Mouse (Mus musculus) forebrain, embryonic 16.5 days (tissue): ENCODE measurements around the gene P4hb. TPM values are rescaled to one million over a fixed set of nuclear protein-coding genes. Genes with fewer than 3 reads are reported as not detected.

Experiments
- ATAC-seq: fragments of 200-750 bp; cut with Nextera tagmentation; 2 replicates; pipeline ENCODE4 v1.8.0; 2017; ENCODE audit warnings: mild to moderate bottlenecking, moderate library complexity
- H3K27ac ChIP-seq: fragments of 300-500 bp; sonication (generic); 2 replicates; pipeline ENCODE4 v1.5.1; 2014; ENCODE audit warnings: low read length, control low read depth
- H3K27me3 ChIP-seq: fragments of 300-500 bp; sonication (generic); replicated peaks from 2 replicates; pipeline ENCODE4 v1.6.1; 2014; ENCODE audit warnings: low read length; ENCODE audit not compliant: control insufficient read depth, insufficient read depth
- H3K36me3 ChIP-seq: fragments of 300-500 bp; sonication (generic); 2 replicates; pipeline ENCODE4 v1.6.1; 2014; ENCODE audit not compliant: control insufficient read depth, insufficient read depth
- H3K4me1 ChIP-seq: fragments of 300-500 bp; sonication (generic); replicated peaks from 2 replicates; pipeline ENCODE4 v1.6.1; 2014; ENCODE audit warnings: low read length; ENCODE audit not compliant: control insufficient read depth, insufficient read depth
- H3K4me2 ChIP-seq: fragments of 300-500 bp; sonication (generic); 2 replicates; pipeline ENCODE4 v1.6.1; 2014; ENCODE audit warnings: mild to moderate bottlenecking, low read length, control low read depth
- H3K4me3 ChIP-seq: fragments of 300-500 bp; sonication (generic); replicated peaks from 2 replicates; pipeline ENCODE4 v1.5.1; 2014; ENCODE audit warnings: mild to moderate bottlenecking, low read length, control low read depth
- H3K9ac ChIP-seq: fragments of 300-500 bp; sonication (generic); replicated peaks from 2 replicates; pipeline ENCODE4 v1.6.1; 2014; ENCODE audit warnings: low read depth, low read length, control low read depth
- H3K9me3 ChIP-seq: fragments of 300-500 bp; sonication (generic); 2 replicates; pipeline ENCODE4 v1.6.1; 2016; ENCODE audit warnings: low read length; ENCODE audit not compliant: control insufficient read depth
- WGBS: fragments of 180-500 bp; shearing (Covaris S2); extraction: QIAGEN DNeasy Blood & Tissue Kit; methylation state at CpG from one replicate; pipeline ENCODE4 v1.1.7; 2014; 5-methylcytosine and 5-hydroxymethylcytosine counted together
- polyA plus RNA-seq: library from polyadenylated mRNA; unstranded; fragments of >200 nt; fragmentation: Nextera tagmentation; extraction: Ambion mirVana; gene quantifications from 2 replicates; pipeline ENCODE4 v1.2.1, GENCODE M21; 2015

Gene P4hb
- polyA plus RNA-seq, 1 experiment from 2014 or later = 238 TPM

DNA sequence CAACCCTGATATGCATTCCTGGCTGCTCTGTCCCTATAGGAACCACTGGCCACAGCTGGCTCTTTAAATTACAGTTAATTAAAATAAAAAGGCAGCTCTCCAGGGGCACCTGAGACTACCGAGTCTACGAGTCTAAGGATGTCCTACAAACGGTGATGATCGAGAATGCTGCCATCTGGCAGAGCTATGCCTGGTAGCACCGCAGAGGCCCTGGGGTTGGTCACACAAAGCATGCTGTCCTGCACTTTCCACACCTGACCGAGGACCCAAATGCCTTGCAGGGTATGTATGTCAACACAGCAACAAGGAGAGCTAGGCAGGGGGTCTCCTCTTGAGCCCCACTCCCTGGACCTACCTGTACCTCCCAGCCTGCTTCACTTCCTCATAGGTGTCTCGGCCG, 40.9 kb upstream of the P4hb start:
- H3K36me3 ChIP-seq = peaks cover 22% of the 10 kb centered on the region

GRCm38 (mm10) chr11:120613481-120613972, 40.5 kb upstream of the P4hb start:
- Histone ChIP-seq H3K4me2 (no peak overlapping the region), H3K4me1 (peaks cover 20% of the 10 kb centered on the region), H3K9me3 (no peaks in the 10 kb centered on the region), H3K4me3 (no peak overlapping the region), H3K9ac (no peak overlapping the region), H3K27ac (no peak overlapping the region), H3K27me3 (peaks cover 3% of the 10 kb centered on the region), H3K36me3 (peaks cover 21% of the 10 kb centered on the region)
- ATAC-seq = no peak
- WGBS = 90% methylated on average over 10 of the region's 10 CpGs

More for the DNA sequence above, 40.9 kb upstream of the P4hb start:
- H3K4me1 ChIP-seq = peaks cover 17% of the 10 kb centered on the region
- ATAC-seq = no peak
- H3K4me3 ChIP-seq = no peak overlapping the region
- no peak overlapping the region for H3K4me2 ChIP-seq
- no peak overlapping the region for H3K27ac ChIP-seq
- H3K9ac ChIP-seq = no peak overlapping the region
- 85% methylated on average over 8 of the region's 8 CpGs for WGBS
- no peaks in the 10 kb centered on the region for H3K9me3 ChIP-seq
- H3K27me3 ChIP-seq = peaks cover 3% of the 10 kb centered on the region

GRCm38 (mm10) chr11:120612763-120613162, 39.7 kb upstream of the P4hb start:
- Histone ChIP-seq H3K9me3 (no peaks in the 10 kb centered on the region), H3K9ac (no peak overlapping the region), H3K4me1 (peaks cover 25% of the 10 kb centered on the region), H3K36me3 (peaks cover 18% of the 10 kb centered on the region), H3K4me2 (no peak overlapping the region), H3K27ac (no peak overlapping the region), H3K4me3 (no peak overlapping the region), H3K27me3 (peaks cover 3% of the 10 kb centered on the region)
- no peak for ATAC-seq
- WGBS = 39% methylated on average over 6 of the region's 6 CpGs

DNA sequence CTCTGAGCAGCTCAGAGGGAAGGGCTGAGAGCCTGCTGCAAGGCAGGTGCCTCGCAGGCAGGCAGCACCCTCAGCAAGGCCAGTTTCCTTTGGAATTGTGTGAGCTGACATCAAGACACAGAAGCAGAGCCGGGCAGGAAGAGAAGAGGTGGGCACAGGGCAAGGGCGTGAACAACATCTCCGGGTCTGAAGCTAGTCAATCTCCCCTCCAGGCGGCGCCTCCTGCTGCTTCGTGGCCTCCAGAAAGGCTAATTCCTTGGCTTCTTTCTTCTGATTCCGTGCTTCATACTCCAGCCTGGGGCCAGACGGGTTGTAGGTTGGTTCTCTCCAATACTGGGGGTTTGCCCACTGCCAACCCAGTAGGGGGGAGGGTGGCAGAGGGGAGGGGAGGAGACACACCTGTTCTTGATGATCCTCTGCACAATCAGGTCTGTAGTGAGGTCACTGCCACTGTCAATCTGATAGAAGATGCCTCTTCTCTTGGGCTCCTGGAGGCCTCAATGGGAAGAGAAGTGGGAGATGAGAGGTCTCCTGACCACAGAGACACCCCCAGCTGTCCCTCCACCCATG, 37.5 kb upstream of the P4hb start:
- Histone ChIP-seq H3K27me3 (peaks cover 3% of the 10 kb centered on the region), H3K4me3 (no peak overlapping the region), H3K4me2 (no peak overlapping the region), H3K4me1 (peaks cover 9% of the 10 kb centered on the region), H3K36me3 (peaks cover 23% of the 10 kb centered on the region), H3K9ac (no peak overlapping the region), H3K9me3 (no peaks in the 10 kb centered on the region), H3K27ac (no peak overlapping the region)
- no peak for ATAC-seq
- WGBS = 77% methylated on average over 9 of the region's 9 CpGs

GRCm38 (mm10) chr11:120609250-120609649, 36.2 kb upstream of the P4hb start:
- peaks cover 8% of the 10 kb centered on the region; the same call in 1 of the 2 replicates for H3K4me1 ChIP-seq
- peaks cover 25% of the 10 kb centered on the region for H3K36me3 ChIP-seq
- H3K9me3 ChIP-seq = no peaks in the 10 kb centered on the region
- H3K4me3 ChIP-seq = no peak overlapping the region
- H3K9ac ChIP-seq = no peak overlapping the region
- WGBS = 43% methylated on average over 7 of the region's 8 CpGs
- H3K27ac ChIP-seq = no peak overlapping the region
- H3K27me3 ChIP-seq = peaks cover 3% of the 10 kb centered on the region
- H3K4me2 ChIP-seq = no peak overlapping the region
- ATAC-seq = no peak; the same call in 1 of the 2 replicates

- Histone ChIP-seq H3K36me3 (peaks cover 28% of the 10 kb centered on the region), H3K27ac (no peak within 1 kb of the TSS), H3K9me3 (no peaks in the 10 kb centered on the region), H3K4me3 (peak within 1 kb of the TSS; percentile 5; the same call in 1 of the 2 replicates), H3K4me2 (peak within 1 kb of the TSS; percentile 37), H3K27me3 (peaks cover 3% of the 10 kb centered on the region), H3K9ac (peak within 1 kb of the TSS; percentile 32), H3K4me1 (peaks cover 8% of the 10 kb centered on the region; the same call in 1 of the 2 replicates)
- WGBS = 7% methylated on average over 45 of the region's 45 CpGs
- no peak for ATAC-seq
These were observed 35.4 kb upstream of the P4hb start, which contains the start of gene Npb for GRCm38 (mm10) chr11:120608241-120609034. TSS of gene Npb (plus strand) at chr11:120608477.

GRCm38 (mm10) chr11:120606764-120607163, 33.7 kb upstream of the P4hb start:
- Histone ChIP-seq H3K9me3 (no peaks in the 10 kb centered on the region), H3K27ac (no peak overlapping the region), H3K4me2 (no peak overlapping the region), H3K36me3 (peaks cover 30% of the 10 kb centered on the region), H3K9ac (no peak overlapping the region), H3K27me3 (peaks cover 3% of the 10 kb centered on the region), H3K4me1 (peaks cover 8% of the 10 kb centered on the region; the same call in 1 of the 2 replicates), H3K4me3 (no peak overlapping the region)
- ATAC-seq = no peak
- WGBS = 74% methylated on average over 4 of the region's 4 CpGs

DNA sequence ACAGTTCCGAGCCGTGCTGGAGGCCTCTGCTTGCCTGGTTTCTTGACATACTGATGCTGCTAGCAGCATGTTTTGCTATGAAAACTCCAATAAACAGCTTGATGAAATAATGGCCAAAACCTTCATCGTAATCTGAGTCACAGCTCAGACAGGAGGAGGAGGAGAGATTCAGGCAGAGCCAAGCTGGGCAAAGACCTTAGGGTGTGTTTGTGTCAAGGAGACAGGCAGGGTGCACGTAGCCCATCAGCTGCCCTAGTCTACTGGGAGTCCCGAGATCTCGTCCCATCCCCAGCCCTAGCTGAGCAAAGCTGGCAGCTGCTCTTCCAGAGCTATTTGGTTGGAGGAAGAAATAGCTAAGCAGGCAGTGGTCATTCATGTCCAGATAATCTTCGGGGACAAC, 32.6 kb upstream of the P4hb start:
- Histone ChIP-seq H3K4me2 (no peak overlapping the region), H3K9ac (no peak overlapping the region), H3K4me1 (peaks cover 8% of the 10 kb centered on the region; the same call in 1 of the 2 replicates), H3K4me3 (no peak overlapping the region), H3K9me3 (no peaks in the 10 kb centered on the region), H3K27me3 (peaks cover 3% of the 10 kb centered on the region), H3K36me3 (peaks cover 21% of the 10 kb centered on the region), H3K27ac (no peak overlapping the region)
- 83% methylated on average over 7 of the region's 7 CpGs for WGBS
- no peak for ATAC-seq

DNA sequence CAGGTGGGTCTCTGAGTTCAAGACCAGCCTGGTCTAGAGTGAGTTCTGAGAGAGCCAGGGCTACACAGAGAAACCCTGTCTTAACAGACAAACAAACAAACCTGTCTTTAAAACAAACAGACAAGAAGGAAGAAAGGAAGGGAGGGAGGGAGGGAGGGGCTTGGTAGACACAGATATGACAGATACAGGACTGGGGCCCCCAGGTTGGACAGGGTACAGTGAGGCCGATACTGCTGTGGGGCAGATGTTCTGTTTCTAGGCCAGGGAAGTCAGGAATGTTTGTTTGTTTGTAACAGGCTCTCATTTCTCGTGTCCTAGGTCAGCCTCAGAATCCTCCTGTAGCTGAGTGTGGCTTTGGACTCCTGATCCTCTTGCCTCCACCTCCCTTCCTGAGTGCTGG, 30.5 kb upstream of the P4hb start:
- no peaks in the 10 kb centered on the region for H3K27me3 ChIP-seq
- no peak for ATAC-seq
- 85% methylated on average over 2 of the region's 2 CpGs for WGBS
- no peak overlapping the region for H3K4me2 ChIP-seq
- H3K9me3 ChIP-seq = no peaks in the 10 kb centered on the region
- H3K36me3 ChIP-seq = peaks cover 17% of the 10 kb centered on the region
- no peak overlapping the region for H3K9ac ChIP-seq
- H3K4me3 ChIP-seq = no peak overlapping the region
- H3K27ac ChIP-seq = no peak overlapping the region
- peaks cover 19% of the 10 kb centered on the region for H3K4me1 ChIP-seq
